Mouse (Mus musculus) kidney, embryonic 14.5 days (tissue): ENCODE measurements around the gene Kcnk10. TPM values are rescaled to one million over a fixed set of nuclear protein-coding genes. Genes with fewer than 3 reads are reported as not detected.

Source experiments
- ATAC-seq: fragments of 200-750 bp; cut with Nextera tagmentation; 2 replicates; pipeline ENCODE4 v1.8.0; 2017; ENCODE audit warnings: moderate number of reproducible peaks, mild to moderate bottlenecking, moderate TSS enrichment, moderate library complexity; ENCODE audit not compliant: low FRiP score, low TSS enrichment
- H3K27ac ChIP-seq: fragments of 300-500 bp; sonication (generic); 2 replicates; pipeline ENCODE4 v1.5.1; 2014; ENCODE audit warnings: low read depth, mild to moderate bottlenecking, low read length, moderate library complexity, mixed read lengths
- H3K27me3 ChIP-seq: fragments of 300-500 bp; sonication (generic); 2 replicates; pipeline ENCODE4 v1.6.1; 2014; ENCODE audit warnings: mild to moderate bottlenecking, low read length; ENCODE audit not compliant: control insufficient read depth, insufficient read depth
- H3K36me3 ChIP-seq: fragments of 300-500 bp; sonication (generic); 2 replicates; pipeline ENCODE4 v1.6.1; 2014; ENCODE audit warnings: low read length, mixed read lengths; ENCODE audit not compliant: control insufficient read depth, insufficient read depth
- H3K4me1 ChIP-seq: fragments of 300-500 bp; sonication (generic); 2 replicates; pipeline ENCODE4 v1.6.1; 2014; ENCODE audit warnings: low read length, mixed read lengths; ENCODE audit not compliant: control insufficient read depth, insufficient read depth
- H3K4me2 ChIP-seq: fragments of 300-500 bp; sonication (generic); replicated peaks from 2 replicates; pipeline ENCODE4 v1.6.1; 2014; ENCODE audit warnings: low read depth, mild to moderate bottlenecking, low read length
- H3K4me3 ChIP-seq: fragments of 300-500 bp; sonication (generic); 2 replicates; pipeline ENCODE4 v1.5.1; 2014; ENCODE audit warnings: mild to moderate bottlenecking, low read length
- H3K9ac ChIP-seq: fragments of 300-500 bp; sonication (generic); 2 replicates; pipeline ENCODE4 v1.6.1; 2014; ENCODE audit warnings: low read depth, mild to moderate bottlenecking, low read length, moderate library complexity
- H3K9me3 ChIP-seq: fragments of 300-500 bp; sonication (generic); 2 replicates; pipeline ENCODE4 v1.6.1; 2016; ENCODE audit warnings: low read length; ENCODE audit not compliant: control insufficient read depth
- WGBS: fragments of 180-500 bp; shearing (Covaris S2); extraction: QIAGEN DNeasy Blood & Tissue Kit; methylation state at CpG from one replicate; pipeline ENCODE4 v1.1.7; 2014; 5-methylcytosine and 5-hydroxymethylcytosine counted together
- polyA plus RNA-seq: library from polyadenylated mRNA; unstranded; fragments of >200 nt; fragmentation: Nextera tagmentation; extraction: Ambion mirVana; gene quantifications from 2 replicates; pipeline ENCODE4 v1.2.1, GENCODE M21; 2014

Gene Kcnk10
- polyA plus RNA-seq, 1 experiment from 2014 or later = 1.8 TPM

GRCm38 (mm10) chr12:98458944-98459343, 119.2 kb downstream of the Kcnk10 start:
- H3K4me2 ChIP-seq = no peak overlapping the region
- 0 out of 2 replicates have a peak, but pooled peaks cover 2% of the 10 kb centered on the region for H3K9me3 ChIP-seq
- no peaks in the 10 kb centered on the region for H3K27me3 ChIP-seq
- no peaks in the 10 kb centered on the region for H3K36me3 ChIP-seq
- no peak overlapping the region for H3K9ac ChIP-seq
- no peaks in the 10 kb centered on the region for H3K4me1 ChIP-seq
- ATAC-seq = no peak
- 90% methylated on average over 4 of the region's 4 CpGs for WGBS
- H3K27ac ChIP-seq = no peak overlapping the region
- no peak overlapping the region for H3K4me3 ChIP-seq

- H3K9me3 ChIP-seq = 0 out of 2 replicates have a peak, but pooled peaks cover 2% of the 10 kb centered on the region
- no peak for ATAC-seq
- no peaks in the 10 kb centered on the region for H3K4me1 ChIP-seq
- no peak overlapping the region for H3K27ac ChIP-seq
- no peak overlapping the region for H3K9ac ChIP-seq
- H3K36me3 ChIP-seq = no peaks in the 10 kb centered on the region
- H3K27me3 ChIP-seq = no peaks in the 10 kb centered on the region
- H3K4me2 ChIP-seq = no peak overlapping the region
- WGBS = 87% methylated on average over 5 of the region's 5 CpGs
- H3K4me3 ChIP-seq = no peak overlapping the region
These were observed 119.6 kb downstream of the Kcnk10 start for GRCm38 (mm10) chr12:98458516-98458915.

GRCm38 (mm10) chr12:98453161-98453560, 124.9 kb downstream of the Kcnk10 start:
- 93% methylated on average over 17 of the region's 17 CpGs for WGBS
- H3K9me3 ChIP-seq = no peaks in the 10 kb centered on the region
- no peak overlapping the region for H3K4me3 ChIP-seq
- no peak overlapping the region for H3K27ac ChIP-seq
- H3K4me2 ChIP-seq = no peak overlapping the region
- ATAC-seq = no peak
- no peak overlapping the region for H3K9ac ChIP-seq
- H3K27me3 ChIP-seq = no peaks in the 10 kb centered on the region
- H3K4me1 ChIP-seq = no peaks in the 10 kb centered on the region
- H3K36me3 ChIP-seq = no peaks in the 10 kb centered on the region

- H3K9me3 ChIP-seq = no peaks in the 10 kb centered on the region
- ATAC-seq = no peak
- H3K36me3 ChIP-seq = no peaks in the 10 kb centered on the region
- H3K27me3 ChIP-seq = no peaks in the 10 kb centered on the region
- no peak overlapping the region for H3K4me3 ChIP-seq
- H3K9ac ChIP-seq = no peak overlapping the region
- 87% methylated on average over 7 of the region's 7 CpGs for WGBS
- H3K4me2 ChIP-seq = no peak overlapping the region
- no peak overlapping the region for H3K27ac ChIP-seq
- H3K4me1 ChIP-seq = no peaks in the 10 kb centered on the region
These were observed 125.5 kb downstream of the Kcnk10 start for GRCm38 (mm10) chr12:98452646-98453045.

- Histone ChIP-seq H3K4me2 (no peak overlapping the region), H3K4me1 (no peaks in the 10 kb centered on the region), H3K4me3 (no peak overlapping the region), H3K27ac (no peak overlapping the region), H3K36me3 (no peaks in the 10 kb centered on the region), H3K9ac (no peak overlapping the region), H3K27me3 (no peaks in the 10 kb centered on the region), H3K9me3 (no peaks in the 10 kb centered on the region)
- ATAC-seq = no peak
- 78% methylated on average over 5 of the region's 5 CpGs for WGBS
These were observed 132.5 kb downstream of the Kcnk10 start for GRCm38 (mm10) chr12:98445637-98446036.

GRCm38 (mm10) chr12:98444860-98445259, 133.2 kb downstream of the Kcnk10 start:
- H3K9ac ChIP-seq = no peak overlapping the region
- no peak overlapping the region for H3K4me3 ChIP-seq
- no peak overlapping the region for H3K27ac ChIP-seq
- no peak overlapping the region for H3K4me2 ChIP-seq
- H3K27me3 ChIP-seq = no peaks in the 10 kb centered on the region
- no peaks in the 10 kb centered on the region for H3K9me3 ChIP-seq
- no peak for ATAC-seq
- no peaks in the 10 kb centered on the region for H3K4me1 ChIP-seq
- 89% methylated on average over 5 of the region's 5 CpGs for WGBS
- H3K36me3 ChIP-seq = no peaks in the 10 kb centered on the region

- H3K9me3 ChIP-seq = no peaks in the 10 kb centered on the region
- no peak overlapping the region for H3K27ac ChIP-seq
- no peaks in the 10 kb centered on the region for H3K36me3 ChIP-seq
- H3K4me2 ChIP-seq = no peak overlapping the region
- WGBS = 86% methylated on average over 3 of the region's 3 CpGs
- no peak overlapping the region for H3K4me3 ChIP-seq
- ATAC-seq = no peak
- no peak overlapping the region for H3K9ac ChIP-seq
- H3K27me3 ChIP-seq = no peaks in the 10 kb centered on the region
- no peaks in the 10 kb centered on the region for H3K4me1 ChIP-seq
These were observed 134.4 kb downstream of the Kcnk10 start for GRCm38 (mm10) chr12:98443754-98444153.

GRCm38 (mm10) chr12:98438080-98438479, 140.0 kb downstream of the Kcnk10 start:
- 24% methylated on average over 2 of the region's 2 CpGs for WGBS

GRCm38 (mm10) chr12:98430683-98431082, 147.4 kb downstream of the Kcnk10 start:
- no peak overlapping the region for H3K4me2 ChIP-seq

More at GRCm38 (mm10) chr12:98438080-98438479, 140.0 kb downstream of the Kcnk10 start:
- no peak overlapping the region for H3K9ac ChIP-seq
- H3K9me3 ChIP-seq = no peaks in the 10 kb centered on the region
- no peaks in the 10 kb centered on the region for H3K4me1 ChIP-seq
- no peaks in the 10 kb centered on the region for H3K27me3 ChIP-seq
- no peak overlapping the region for H3K27ac ChIP-seq
- no peak overlapping the region for H3K4me2 ChIP-seq
- no peaks in the 10 kb centered on the region for H3K36me3 ChIP-seq
- H3K4me3 ChIP-seq = no peak overlapping the region
- no peak for ATAC-seq

More at GRCm38 (mm10) chr12:98430683-98431082, 147.4 kb downstream of the Kcnk10 start:
- Histone ChIP-seq H3K4me1 (no peaks in the 10 kb centered on the region), H3K27ac (no peak overlapping the region), H3K9me3 (no peaks in the 10 kb centered on the region), H3K9ac (no peak overlapping the region), H3K4me3 (no peak overlapping the region), H3K36me3 (no peaks in the 10 kb centered on the region), H3K27me3 (no peaks in the 10 kb centered on the region)
- WGBS = 85% methylated on average over 5 of the region's 5 CpGs
- no peak for ATAC-seq
